Mouse (Mus musculus) intestine, embryonic 14.5 days (tissue): Measurements from ENCODE around the gene Pparg. TPM values are rescaled to one million over a fixed set of nuclear protein-coding genes. Genes with fewer than 3 reads are reported as not detected.

Source experiments
- ATAC-seq: fragments of 200-750 bp; cut with Nextera tagmentation; replicated peaks from 2 replicates; pipeline ENCODE4 v1.8.0; 2017; ENCODE audit warnings: low read depth, moderate number of reproducible peaks, moderate TSS enrichment, moderate library complexity; ENCODE audit not compliant: low FRiP score, low TSS enrichment
- DNase-seq: peaks from one replicate; pipeline ENCODE4 v3.0.0-alpha.2; 2018; ENCODE audit warnings: low spot score
- H3K27ac ChIP-seq: fragments of 300-500 bp; sonication (generic); 2 replicates; pipeline ENCODE4 v1.5.1; 2014; ENCODE audit warnings: low read depth, mild to moderate bottlenecking, control low read depth
- H3K27me3 ChIP-seq: fragments of 300-500 bp; sonication (generic); replicated peaks from 2 replicates; pipeline ENCODE4 v1.6.1; 2014; ENCODE audit warnings: low read length, control low read depth; ENCODE audit not compliant: control insufficient read depth, insufficient read depth
- H3K36me3 ChIP-seq: fragments of 300-500 bp; sonication (generic); 2 replicates; pipeline ENCODE4 v1.6.1; 2014; ENCODE audit warnings: low read length, control low read depth; ENCODE audit not compliant: control insufficient read depth, insufficient read depth
- H3K4me1 ChIP-seq: fragments of 300-500 bp; sonication (generic); replicated peaks from 2 replicates; pipeline ENCODE4 v1.6.1; 2014; ENCODE audit warnings: low read length, control low read depth, mixed read lengths; ENCODE audit not compliant: control insufficient read depth, insufficient read depth
- H3K4me2 ChIP-seq: fragments of 300-500 bp; sonication (generic); 2 replicates; pipeline ENCODE4 v1.6.1; 2014; ENCODE audit warnings: low read length
- H3K4me3 ChIP-seq: fragments of 300-500 bp; sonication (generic); 2 replicates; pipeline ENCODE4 v1.5.1; 2014; ENCODE audit warnings: low read depth, low read length, control low read depth, mixed read lengths
- H3K9ac ChIP-seq: fragments of 300-500 bp; sonication (generic); 2 replicates; pipeline ENCODE4 v1.6.1; 2014; ENCODE audit warnings: mild to moderate bottlenecking, low read length
- H3K9me3 ChIP-seq: fragments of 300-500 bp; sonication (generic); 2 replicates; pipeline ENCODE4 v1.6.1; 2016; ENCODE audit warnings: low read length, control low read depth; ENCODE audit not compliant: control insufficient read depth
- WGBS: fragments of 180-500 bp; shearing (Covaris S2); extraction: QIAGEN DNeasy Blood & Tissue Kit; methylation state at CpG from one replicate; pipeline ENCODE4 v1.1.7; 2014; 5-methylcytosine and 5-hydroxymethylcytosine counted together
- polyA plus RNA-seq: library from polyadenylated mRNA; unstranded; fragments of >200 nt; fragmentation: Nextera tagmentation; extraction: Ambion mirVana; gene quantifications from 2 replicates; pipeline ENCODE4 v1.2.1, GENCODE M21; 2014

Pparg gene
- polyA plus RNA-seq = 11.6 and 13.6 TPM in 2 replicates

DNA sequence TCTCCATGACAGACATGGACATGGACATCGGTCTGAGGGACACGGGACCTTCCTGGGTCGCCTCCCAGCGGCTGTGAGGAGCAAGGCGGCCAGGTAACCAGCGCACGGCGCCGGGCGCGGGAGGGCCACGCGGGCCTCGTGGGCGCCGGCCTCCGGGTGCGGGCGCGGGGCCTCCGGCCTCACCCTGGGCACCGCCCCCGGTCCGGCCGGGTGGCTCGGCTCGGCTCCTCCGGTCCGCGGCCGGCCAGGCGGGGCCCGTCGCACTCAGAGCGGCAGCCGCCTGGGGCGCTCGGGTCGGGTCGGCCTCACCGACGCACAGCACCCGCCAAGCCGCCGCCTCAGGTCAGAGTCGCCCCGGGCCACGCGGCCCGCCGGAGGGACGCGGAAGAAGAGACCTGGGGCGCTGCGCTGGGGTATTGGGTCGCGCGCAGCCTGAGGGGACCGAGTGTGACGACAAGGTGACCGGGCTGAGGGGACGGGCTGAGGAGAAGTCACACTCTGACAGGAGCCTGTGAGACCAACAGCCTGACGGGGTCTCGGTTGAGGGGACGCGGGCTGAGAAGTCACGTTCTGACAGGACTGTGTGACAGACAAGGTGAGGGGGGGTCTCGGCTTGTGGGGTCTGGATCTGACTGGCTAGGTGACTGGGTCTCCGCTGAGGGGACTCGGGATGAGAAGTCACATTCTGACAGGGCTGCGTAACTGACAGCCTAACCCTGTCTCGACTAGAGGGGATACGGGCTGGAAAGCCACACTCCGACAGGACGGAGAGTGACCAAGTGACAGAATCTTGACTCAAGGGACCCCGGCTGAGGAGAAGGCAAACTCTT, at the start of gene Pparg:
Gene Pparg, plus strand, starts transcription at position 176 of the 830 bp plus-strand sequence.
- Histone ChIP-seq H3K9ac (peak within 1 kb of the TSS; percentile 55), H3K9me3 (peaks cover 5% of the 10 kb centered on the region; the same call in 1 of the 2 replicates), H3K36me3 (no peaks in the 10 kb centered on the region), H3K4me2 (peak within 1 kb of the TSS; percentile 96), H3K27ac (peak within 1 kb of the TSS; percentile 27; the same call in 1 of the 2 replicates), H3K27me3 (peaks cover 22% of the 10 kb centered on the region), H3K4me3 (peak within 1 kb of the TSS; percentile 48), H3K4me1 (0 out of 2 replicates have a peak, but pooled peaks cover 3% of the 10 kb centered on the region)
- DNase-seq (peak; percentile 88), ATAC-seq (peak; percentile 80)
- under 1% methylated on average over 63 of the region's 76 CpGs for WGBS

DNA sequence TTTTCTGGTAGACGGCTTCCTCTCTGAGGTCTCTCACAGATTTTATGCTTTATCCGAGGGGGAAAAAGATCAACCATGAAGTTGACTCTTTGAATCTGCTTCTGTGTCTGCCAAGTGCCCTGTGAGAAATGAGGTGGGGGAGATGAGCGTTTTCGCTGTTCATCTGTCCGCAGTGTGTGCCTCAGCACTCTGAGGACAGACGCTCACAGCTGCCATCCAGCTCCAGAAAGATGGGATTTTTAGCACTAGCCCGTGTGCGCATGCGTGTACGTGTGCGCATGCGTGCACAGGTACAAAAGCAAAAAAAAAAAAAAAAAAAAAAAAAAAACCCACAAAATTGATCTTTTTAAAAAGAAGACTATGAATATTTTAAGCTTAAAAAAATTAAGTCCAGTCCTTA, 48.0 kb upstream of the Pparg start:
- ATAC-seq (no peak), DNase-seq (peak; percentile 48)
- Histone ChIP-seq H3K27ac (no peak overlapping the region), H3K4me1 (no peaks in the 10 kb centered on the region), H3K9ac (no peak overlapping the region), H3K4me3 (no peak overlapping the region), H3K9me3 (no peaks in the 10 kb centered on the region), H3K36me3 (no peaks in the 10 kb centered on the region), H3K4me2 (no peak overlapping the region), H3K27me3 (no peaks in the 10 kb centered on the region)
- WGBS = 71% methylated on average over 12 of the region's 12 CpGs

DNA sequence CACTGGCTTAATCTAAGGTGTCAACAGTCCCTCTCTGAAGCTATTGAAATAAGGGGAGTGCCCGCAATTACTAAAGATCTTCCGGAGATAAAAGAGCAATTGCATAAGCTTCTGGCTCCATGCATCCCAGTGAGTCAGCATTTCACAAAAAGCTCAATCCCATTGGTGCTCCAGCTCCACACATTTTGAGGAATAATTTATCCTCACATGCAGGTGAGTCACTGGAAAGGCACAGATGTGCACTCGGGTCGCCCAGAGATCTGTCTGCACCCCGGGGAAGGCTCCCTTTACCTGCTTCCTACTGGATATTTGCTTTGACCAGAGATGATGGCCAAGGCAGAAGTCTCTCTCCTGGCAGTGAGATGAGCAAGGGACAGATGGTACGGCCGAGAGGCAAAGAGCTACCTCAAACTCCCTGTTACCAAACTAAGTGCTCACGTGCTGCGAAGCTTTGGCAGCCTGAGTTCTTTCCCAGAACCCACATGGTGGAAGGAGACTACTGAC, 47.5 kb upstream of the Pparg start:
- Histone ChIP-seq H3K9me3 (no peaks in the 10 kb centered on the region), H3K27ac (no peak overlapping the region), H3K9ac (no peak overlapping the region), H3K27me3 (no peaks in the 10 kb centered on the region), H3K36me3 (no peaks in the 10 kb centered on the region), H3K4me3 (no peak overlapping the region), H3K4me1 (no peaks in the 10 kb centered on the region), H3K4me2 (no peak overlapping the region)
- no peak for ATAC-seq
- WGBS = 56% methylated on average over 9 of the region's 9 CpGs
- DNase-seq = peak; percentile 51

DNA sequence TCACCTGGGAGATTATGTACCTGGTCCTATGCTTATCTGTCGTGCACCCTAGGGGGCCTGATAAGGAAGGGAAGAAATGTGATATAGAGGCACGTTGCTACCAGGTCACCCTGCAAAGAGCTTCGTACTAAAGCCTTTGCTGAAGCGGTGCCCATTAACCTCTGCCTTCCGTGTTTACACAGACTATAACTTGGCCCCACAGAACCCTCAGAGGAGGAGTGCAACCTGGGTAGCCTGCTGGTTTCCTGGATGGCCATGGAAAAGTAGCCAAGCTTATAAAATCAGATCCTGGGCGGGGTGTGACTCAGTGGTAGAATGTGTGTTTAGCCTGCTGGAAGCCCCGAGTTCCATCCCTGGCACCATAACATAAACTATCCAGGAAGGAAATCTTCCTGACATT, 46.8 kb upstream of the Pparg start:
- Histone ChIP-seq H3K27ac (no peak overlapping the region), H3K27me3 (no peaks in the 10 kb centered on the region), H3K4me1 (no peaks in the 10 kb centered on the region), H3K9ac (no peak overlapping the region), H3K4me2 (no peak overlapping the region), H3K9me3 (no peaks in the 10 kb centered on the region), H3K4me3 (no peak overlapping the region), H3K36me3 (no peaks in the 10 kb centered on the region)
- ATAC-seq = no peak
- 41% methylated on average over 7 of the region's 7 CpGs for WGBS
- DNase-seq = peak; percentile 49

DNA sequence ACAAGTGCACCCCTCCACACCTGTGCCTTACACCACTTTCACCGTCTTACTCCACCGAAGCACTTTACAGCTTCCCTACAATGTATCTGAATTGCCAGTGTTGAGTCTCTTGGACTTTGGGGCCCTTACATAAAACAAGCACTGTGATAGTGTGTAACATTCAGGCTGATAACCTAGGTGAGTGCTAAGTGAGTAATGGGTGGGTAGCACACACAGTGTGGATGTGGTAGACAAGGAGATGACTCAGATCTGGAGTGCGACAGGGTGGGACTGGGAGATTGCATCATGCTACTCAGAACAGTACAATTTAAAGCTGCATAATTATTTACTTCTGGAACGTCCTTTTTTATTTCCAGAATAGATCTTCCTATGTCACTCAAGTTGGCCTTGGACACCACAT, 45.0 kb upstream of the Pparg start:
- H3K27ac ChIP-seq = no peak overlapping the region
- no peaks in the 10 kb centered on the region for H3K4me1 ChIP-seq
- no peak overlapping the region for H3K9ac ChIP-seq
- no peaks in the 10 kb centered on the region for H3K27me3 ChIP-seq
- peak; percentile 77 for ATAC-seq
- H3K36me3 ChIP-seq = no peaks in the 10 kb centered on the region
- DNase-seq = peak; percentile 49
- no peak overlapping the region for H3K4me2 ChIP-seq
- H3K4me3 ChIP-seq = no peak overlapping the region
- WGBS = 75% methylated on average over 4 of the region's 4 CpGs
- H3K9me3 ChIP-seq = no peaks in the 10 kb centered on the region

DNA sequence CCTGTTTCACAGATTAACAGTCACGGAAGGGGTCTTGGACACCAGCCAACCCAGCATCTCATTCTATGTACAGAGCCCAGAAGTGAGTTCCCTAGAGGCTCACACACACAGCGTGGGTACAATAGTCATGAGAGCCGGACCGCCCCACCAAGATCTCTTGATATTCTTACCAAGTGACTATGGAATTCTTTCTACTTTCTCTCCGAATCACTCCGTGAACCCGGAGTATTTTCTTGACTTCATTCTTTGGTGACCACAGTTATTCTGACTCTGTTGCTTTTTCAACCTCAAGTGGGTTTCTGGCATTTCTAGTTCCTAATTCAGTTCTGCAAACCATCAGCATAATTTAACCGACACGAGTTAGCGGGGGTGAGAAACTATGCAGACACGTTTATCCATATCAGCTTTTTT, 43.9 kb upstream of the Pparg start:
- Histone ChIP-seq H3K4me1 (no peaks in the 10 kb centered on the region), H3K4me3 (no peak overlapping the region), H3K4me2 (no peak overlapping the region), H3K27ac (no peak overlapping the region), H3K36me3 (no peaks in the 10 kb centered on the region), H3K9me3 (no peaks in the 10 kb centered on the region), H3K27me3 (no peaks in the 10 kb centered on the region), H3K9ac (no peak overlapping the region)
- DNase-seq (peak; percentile 41), ATAC-seq (no peak)
- WGBS = 67% methylated on average over 11 of the region's 11 CpGs

DNA sequence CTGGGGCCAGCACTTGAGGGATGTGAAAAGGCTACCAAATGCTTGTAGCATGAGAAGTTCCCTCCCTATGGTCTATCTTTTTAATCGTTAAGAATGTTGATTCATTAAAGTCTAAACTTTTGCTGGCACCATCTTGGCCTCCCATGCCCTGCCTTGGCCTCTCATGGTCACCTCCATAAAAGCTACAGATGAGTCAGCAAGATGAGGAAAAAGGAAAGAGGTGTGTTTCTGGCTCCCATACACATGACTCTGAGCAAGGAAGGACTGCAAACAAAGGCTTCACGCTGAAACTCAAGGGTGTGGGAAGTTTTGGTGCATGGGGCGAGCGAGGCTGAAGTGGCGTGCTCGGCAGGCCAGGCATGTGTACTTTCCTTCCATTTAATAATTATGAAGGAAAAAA, 41.9 kb upstream of the Pparg start:
- no peaks in the 10 kb centered on the region for H3K27me3 ChIP-seq
- DNase-seq (no peak), ATAC-seq (no peak)
- no peak overlapping the region for H3K4me3 ChIP-seq
- WGBS = 75% methylated on average over 6 of the region's 6 CpGs
- no peaks in the 10 kb centered on the region for H3K9me3 ChIP-seq
- no peak overlapping the region for H3K27ac ChIP-seq
- H3K9ac ChIP-seq = no peak overlapping the region
- no peak overlapping the region for H3K4me2 ChIP-seq
- H3K4me1 ChIP-seq = no peaks in the 10 kb centered on the region
- H3K36me3 ChIP-seq = no peaks in the 10 kb centered on the region

DNA sequence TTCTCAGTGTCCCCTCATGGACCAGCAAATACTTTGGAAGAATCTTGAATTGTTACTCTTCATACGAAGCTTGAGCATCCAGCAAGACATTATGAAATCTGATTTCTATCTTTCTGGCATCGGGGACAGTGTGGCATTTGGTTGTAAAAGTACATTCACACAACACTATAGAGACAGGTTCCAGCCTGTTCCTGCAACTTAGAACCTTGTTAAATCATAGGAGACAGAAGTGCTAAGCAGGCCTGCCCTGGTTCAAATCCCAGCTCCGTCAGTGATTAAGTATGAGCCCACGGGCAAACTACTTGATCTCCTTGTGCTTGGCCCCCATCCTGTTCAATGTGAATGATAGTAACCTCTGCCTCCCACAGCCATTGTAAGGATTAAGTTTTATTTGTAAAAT, 41.1 kb upstream of the Pparg start:
- Histone ChIP-seq H3K27me3 (no peaks in the 10 kb centered on the region), H3K4me1 (no peaks in the 10 kb centered on the region), H3K4me3 (no peak overlapping the region), H3K9ac (no peak overlapping the region), H3K27ac (no peak overlapping the region), H3K4me2 (no peak overlapping the region), H3K36me3 (no peaks in the 10 kb centered on the region), H3K9me3 (no peaks in the 10 kb centered on the region)
- ATAC-seq (no peak), DNase-seq (no peak)
- 88% methylated on average over 4 of the region's 4 CpGs for WGBS
